Mouse (Mus musculus) T-helper 2 cell (primary cell): ENCODE results near the gene Bdh1.

Source experiments
- in situ Hi-C: fragments of 300-600 bp; cut with MboI, MseI; formaldehyde crosslinking; loops from one replicate; pipeline ENCODE4 v1.15.1; 2025; ENCODE audit warnings: high pct_unique_total_duplicates

The Bdh1 gene

DNA sequence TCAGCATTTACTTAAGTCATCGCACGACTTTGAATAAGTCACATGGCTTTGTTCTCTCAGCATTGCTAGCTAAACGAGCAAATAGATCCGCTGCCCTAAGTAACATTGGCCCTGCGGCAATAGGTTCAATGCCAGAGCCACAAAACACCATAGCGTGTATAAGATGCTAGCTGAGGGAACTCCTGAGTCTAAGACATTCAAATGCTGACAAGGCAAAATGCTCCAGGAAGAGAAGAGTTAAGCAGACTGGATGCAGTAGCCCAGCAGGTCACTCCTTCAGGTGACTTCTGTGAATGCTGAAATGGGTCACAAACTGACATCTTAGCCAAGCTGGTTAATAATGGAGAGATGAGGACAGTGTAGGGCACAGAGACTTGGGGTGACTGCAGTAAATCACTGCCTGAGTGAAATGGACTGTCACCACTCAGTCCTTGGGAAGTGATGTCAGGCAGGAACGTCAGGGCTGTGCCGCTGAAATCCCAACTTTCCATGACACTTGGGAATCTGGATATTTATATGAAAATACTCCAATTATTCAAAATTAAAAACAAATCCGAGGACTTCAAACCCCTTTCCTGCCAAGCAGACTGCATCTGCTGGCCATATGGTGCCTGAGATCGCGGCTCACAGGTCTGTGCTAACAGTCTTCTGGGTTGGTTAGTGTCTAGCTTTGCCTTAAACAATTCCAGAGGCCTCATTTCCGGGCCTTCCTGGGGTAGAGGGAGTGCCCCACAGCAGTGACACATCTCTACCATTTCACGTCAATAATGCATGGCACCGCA lies 79.1 kb downstream of the Bdh1 start:
- in situ Hi-C loops = no loop called here

DNA sequence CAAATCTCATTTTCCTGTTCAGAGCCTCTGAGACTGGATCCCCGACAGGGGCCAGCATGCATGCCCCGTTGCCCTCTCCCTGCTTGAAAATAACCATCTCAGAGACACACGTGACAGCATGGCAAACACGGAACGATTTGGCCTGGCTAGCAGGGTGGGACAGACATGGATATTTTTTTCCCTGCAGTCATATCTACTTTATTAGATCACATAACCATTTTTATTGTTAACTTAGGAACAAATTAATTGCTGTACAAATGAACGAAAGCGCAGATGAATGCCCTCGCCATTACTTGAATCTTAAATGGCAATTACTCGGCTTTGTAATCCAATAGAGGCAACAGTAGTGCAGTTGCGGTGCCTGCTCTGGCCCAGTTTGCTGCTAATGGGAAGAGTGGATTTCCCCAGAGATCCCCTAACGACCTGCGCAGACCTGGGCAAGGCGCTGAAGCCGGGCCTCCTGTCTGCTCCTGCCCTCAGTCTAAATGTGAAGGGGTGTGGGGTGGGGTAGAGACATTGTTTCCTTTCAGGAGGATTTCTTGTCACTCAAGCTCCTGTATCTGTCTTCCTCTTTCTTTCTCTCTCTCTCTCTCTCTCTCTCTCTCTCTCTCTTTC lies 79.8 kb downstream of the Bdh1 start:
- in situ Hi-C loops = no loop called here

DNA sequence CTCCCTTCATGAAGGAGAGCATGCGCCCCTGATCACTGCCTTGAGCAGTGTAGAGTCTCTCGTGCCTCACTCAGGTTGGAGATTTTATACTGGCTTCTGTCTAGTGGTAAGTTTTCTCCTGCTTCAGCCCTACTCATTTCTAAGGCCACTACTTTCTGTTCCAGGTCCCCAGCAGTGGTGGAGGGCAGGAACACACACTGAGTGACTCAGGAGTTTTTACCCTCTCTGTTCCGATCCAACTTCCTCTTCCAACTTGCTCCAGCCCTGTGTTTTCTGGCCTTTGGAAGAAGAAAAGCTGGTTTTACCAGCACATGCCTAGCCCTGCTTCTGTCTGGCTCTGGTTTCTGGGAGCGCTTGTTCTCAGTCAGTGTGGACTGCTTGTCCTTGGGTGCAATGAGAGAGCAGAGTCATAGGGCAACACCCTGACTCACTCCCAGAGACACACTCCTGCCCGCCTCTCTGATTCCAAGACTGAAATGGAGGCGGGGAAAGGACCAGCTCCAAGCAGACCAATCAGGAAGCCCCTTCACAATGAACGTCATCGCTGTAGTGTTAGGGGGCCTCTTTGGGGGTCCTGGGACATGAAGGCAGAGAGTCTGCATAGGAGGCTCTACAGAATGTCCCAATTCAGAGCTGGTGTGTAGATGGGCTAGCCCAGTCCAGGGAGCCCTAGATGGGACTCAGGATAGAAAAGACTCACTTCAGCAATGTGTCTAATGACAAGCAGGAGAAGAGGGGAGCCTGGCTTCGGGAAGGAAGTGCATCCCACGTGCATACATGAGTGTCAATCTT lies 84.8 kb downstream of the Bdh1 start:
- in situ Hi-C loops = no loop called here

DNA sequence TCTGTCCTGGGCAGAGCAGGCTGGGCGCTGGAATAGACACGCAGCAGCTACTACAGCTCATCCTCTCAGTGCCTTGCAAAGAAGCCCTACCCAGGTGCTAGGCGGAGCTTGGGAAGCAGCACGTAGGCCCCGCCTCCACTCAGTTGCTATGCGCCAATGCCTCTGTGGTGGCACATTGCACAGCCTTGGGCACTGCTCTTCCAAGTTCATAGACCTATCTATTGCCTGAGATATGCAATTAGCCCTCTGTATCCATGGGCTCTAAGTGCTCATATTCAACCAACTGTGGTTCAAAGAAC lies 85.3 kb downstream of the Bdh1 start:
- in situ Hi-C loops = no loop called here

DNA sequence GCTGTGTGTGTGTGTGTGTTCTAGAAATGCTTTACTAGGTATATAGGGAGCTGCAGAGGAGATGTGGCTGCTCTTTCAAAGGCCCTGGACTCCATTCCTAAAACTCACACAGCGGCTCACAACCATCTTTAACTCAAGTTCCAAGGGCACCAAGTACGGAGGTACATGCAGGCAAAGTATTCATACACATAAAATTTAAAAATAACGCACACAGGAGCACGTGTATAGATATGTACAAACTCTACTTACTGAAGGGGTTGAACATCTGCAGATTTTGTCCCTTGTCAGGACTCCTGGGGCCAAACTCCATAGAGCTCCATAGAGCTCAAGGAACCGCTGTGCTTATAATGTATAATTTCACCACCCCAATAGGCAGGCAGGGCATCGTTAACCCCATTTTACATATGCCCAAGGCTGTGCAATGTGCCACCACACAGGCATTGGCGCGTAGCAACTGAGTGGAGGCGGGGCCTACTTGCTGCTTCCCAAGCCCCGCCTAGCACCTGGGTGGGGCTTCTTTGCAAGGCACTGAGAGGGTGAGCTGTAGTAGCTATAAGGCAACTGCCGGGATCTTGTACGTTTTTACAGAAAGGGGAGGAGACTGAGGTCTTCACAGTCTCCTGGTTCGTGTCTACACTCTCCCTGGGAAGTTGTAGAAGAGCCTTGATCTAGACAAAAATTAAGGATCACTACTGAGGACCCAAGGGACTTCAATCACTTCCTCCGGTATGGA lies 85.9 kb downstream of the Bdh1 start:
- in situ Hi-C loops = no loop called here
